Mouse (Mus musculus): ENCODE data around the gene Sorl1. TPM values are rescaled to one million over a fixed set of nuclear protein-coding genes. Genes with fewer than 3 reads are reported as not detected.

Sorl1 gene
- polyA plus RNA-seq, 1 experiment, result 32.7 TPM

GRCm38 (mm10) chr9:42097006-42097730 lies 26.9 kb downstream of the Sorl1 start:
- H3K27ac ChIP-seq (ENCODE audit: control insufficient read depth, insufficient read depth, low read depth, low read length, poor library complexity), result peak overlapping the region; percentile 88
- no peak for TF ChIP-seq CTCF (IDR thresholded peaks at IDR 0.05; ENCODE audit: control insufficient read depth, insufficient read depth, low read length)
- no peak for TF ChIP-seq POLR2A (IDR thresholded peaks at IDR 0.05; ENCODE audit: borderline replicate concordance, control insufficient read depth, low read depth, low read length)
- WGBS, result 19% methylated on average over 7 of the region's 7 CpGs
- peak overlapping the region; percentile 3 for H3K4me3 ChIP-seq (replicated peaks; ENCODE audit: control insufficient read depth, low read depth, low read length)
- H3K4me1 ChIP-seq (ENCODE audit: control insufficient read depth, insufficient read depth, low read length), result peaks cover 13% of the 10 kb centered on the region

- H3K27ac ChIP-seq (ENCODE audit: control insufficient read depth, insufficient read depth, low read depth, low read length, poor library complexity), result peak overlapping the region; percentile 65
- TF ChIP-seq POLR2A (IDR thresholded peaks at IDR 0.05; ENCODE audit: borderline replicate concordance, control insufficient read depth, low read depth, low read length) (no peak), CTCF (IDR thresholded peaks at IDR 0.05; ENCODE audit: control insufficient read depth, insufficient read depth, low read length) (no peak)
- H3K4me3 ChIP-seq (replicated peaks; ENCODE audit: control insufficient read depth, low read depth, low read length), result no peak overlapping the region
- H3K4me1 ChIP-seq (ENCODE audit: control insufficient read depth, insufficient read depth, low read length), result peaks cover 13% of the 10 kb centered on the region
- WGBS, result 12% methylated on average over 11 of the region's 11 CpGs
Measured at GRCm38 (mm10) chr9:42094752-42095151, 29.3 kb downstream of the Sorl1 start.

GRCm38 (mm10) chr9:42094028-42094551 lies 30.0 kb downstream of the Sorl1 start:
- Histone ChIP-seq H3K4me1 (ENCODE audit: control insufficient read depth, insufficient read depth, low read length) (peaks cover 13% of the 10 kb centered on the region), H3K4me3 (replicated peaks; ENCODE audit: control insufficient read depth, low read depth, low read length) (no peak overlapping the region), H3K27ac (ENCODE audit: control insufficient read depth, insufficient read depth, low read depth, low read length, poor library complexity) (peak overlapping the region; percentile 63)
- 55% methylated on average over 7 of the region's 7 CpGs for WGBS
- TF ChIP-seq POLR2A (IDR thresholded peaks at IDR 0.05; ENCODE audit: borderline replicate concordance, control insufficient read depth, low read depth, low read length) (no peak), CTCF (IDR thresholded peaks at IDR 0.05; ENCODE audit: control insufficient read depth, insufficient read depth, low read length) (no peak)

GRCm38 (mm10) chr9:42092749-42093148 lies 31.3 kb downstream of the Sorl1 start:
- no peak overlapping the region for H3K27ac ChIP-seq (ENCODE audit: control insufficient read depth, insufficient read depth, low read depth, low read length, poor library complexity)
- H3K4me3 ChIP-seq (replicated peaks; ENCODE audit: control insufficient read depth, low read depth, low read length), result no peak overlapping the region
- H3K4me1 ChIP-seq (ENCODE audit: control insufficient read depth, insufficient read depth, low read length), result peaks cover 11% of the 10 kb centered on the region
- 77% methylated on average over 2 of the region's 2 CpGs for WGBS
- no peak for TF ChIP-seq CTCF (IDR thresholded peaks at IDR 0.05; ENCODE audit: control insufficient read depth, insufficient read depth, low read length)
- TF ChIP-seq POLR2A (IDR thresholded peaks at IDR 0.05; ENCODE audit: borderline replicate concordance, control insufficient read depth, low read depth, low read length), result no peak

GRCm38 (mm10) chr9:42091561-42091960 lies 32.5 kb downstream of the Sorl1 start:
- no peak overlapping the region for H3K4me3 ChIP-seq (replicated peaks; ENCODE audit: control insufficient read depth, low read depth, low read length)
- TF ChIP-seq POLR2A (IDR thresholded peaks at IDR 0.05; ENCODE audit: borderline replicate concordance, control insufficient read depth, low read depth, low read length) (no peak), CTCF (IDR thresholded peaks at IDR 0.05; ENCODE audit: control insufficient read depth, insufficient read depth, low read length) (no peak)
- no peak overlapping the region for H3K27ac ChIP-seq (ENCODE audit: control insufficient read depth, insufficient read depth, low read depth, low read length, poor library complexity)
- H3K4me1 ChIP-seq (ENCODE audit: control insufficient read depth, insufficient read depth, low read length), result peaks cover 5% of the 10 kb centered on the region
- 81% methylated on average over 4 of the region's 4 CpGs for WGBS

GRCm38 (mm10) chr9:42087921-42088320 lies 36.2 kb downstream of the Sorl1 start:
- H3K4me3 ChIP-seq (replicated peaks; ENCODE audit: control insufficient read depth, low read depth, low read length), result no peak overlapping the region
- TF ChIP-seq CTCF (IDR thresholded peaks at IDR 0.05; ENCODE audit: control insufficient read depth, insufficient read depth, low read length) (no peak), POLR2A (IDR thresholded peaks at IDR 0.05; ENCODE audit: borderline replicate concordance, control insufficient read depth, low read depth, low read length) (no peak)
- no peaks in the 10 kb centered on the region; the same call in 1 of the 2 replicates for H3K4me1 ChIP-seq (ENCODE audit: control insufficient read depth, insufficient read depth, low read length)
- 73% methylated on average over 4 of the region's 4 CpGs for WGBS
- no peak overlapping the region for H3K27ac ChIP-seq (ENCODE audit: control insufficient read depth, insufficient read depth, low read depth, low read length, poor library complexity)

GRCm38 (mm10) chr9:42085970-42086369 lies 38.1 kb downstream of the Sorl1 start:
- no peak for TF ChIP-seq CTCF (IDR thresholded peaks at IDR 0.05; ENCODE audit: control insufficient read depth, insufficient read depth, low read length)
- TF ChIP-seq POLR2A (IDR thresholded peaks at IDR 0.05; ENCODE audit: borderline replicate concordance, control insufficient read depth, low read depth, low read length), result no peak
- Histone ChIP-seq H3K4me1 (ENCODE audit: control insufficient read depth, insufficient read depth, low read length) (no peaks in the 10 kb centered on the region; the same call in 1 of the 2 replicates), H3K27ac (ENCODE audit: control insufficient read depth, insufficient read depth, low read depth, low read length, poor library complexity) (no peak overlapping the region), H3K4me3 (replicated peaks; ENCODE audit: control insufficient read depth, low read depth, low read length) (no peak overlapping the region)
- 82% methylated on average over 13 of the region's 13 CpGs for WGBS

GRCm38 (mm10) chr9:42083661-42084067 lies 40.4 kb downstream of the Sorl1 start:
- Histone ChIP-seq H3K4me3 (replicated peaks; ENCODE audit: control insufficient read depth, low read depth, low read length) (no peak overlapping the region), H3K27ac (ENCODE audit: control insufficient read depth, insufficient read depth, low read depth, low read length, poor library complexity) (no peak overlapping the region; the same call in 1 of the 2 replicates), H3K4me1 (ENCODE audit: control insufficient read depth, insufficient read depth, low read length) (no peaks in the 10 kb centered on the region; the same call in 1 of the 2 replicates)
- 41% methylated on average over 4 of the region's 4 CpGs for WGBS
- TF ChIP-seq CTCF (IDR thresholded peaks at IDR 0.05; ENCODE audit: control insufficient read depth, insufficient read depth, low read length), result no peak
- TF ChIP-seq POLR2A (IDR thresholded peaks at IDR 0.05; ENCODE audit: borderline replicate concordance, control insufficient read depth, low read depth, low read length), result no peak

Data from bone marrow, adult 2 months (tissue).